Mouse (Mus musculus) right cerebral cortex, adult 18-20 months (tissue): ENCODE data around the gene Glt1d1.
A peak's percentile ranks its signal among the peaks of the same experiment; 100 is the strongest.
"Not testable (repeated sequence)": the region's sequence is repeated elsewhere in the genome, so short reads cannot be mapped to it uniquely, and the experiment has no call there.

Experiments
- DNase-seq: peaks from one replicate; pipeline ENCODE4 v3.0.0; 2022; ENCODE audit warnings: mixed read lengths

Glt1d1 gene

DNA sequence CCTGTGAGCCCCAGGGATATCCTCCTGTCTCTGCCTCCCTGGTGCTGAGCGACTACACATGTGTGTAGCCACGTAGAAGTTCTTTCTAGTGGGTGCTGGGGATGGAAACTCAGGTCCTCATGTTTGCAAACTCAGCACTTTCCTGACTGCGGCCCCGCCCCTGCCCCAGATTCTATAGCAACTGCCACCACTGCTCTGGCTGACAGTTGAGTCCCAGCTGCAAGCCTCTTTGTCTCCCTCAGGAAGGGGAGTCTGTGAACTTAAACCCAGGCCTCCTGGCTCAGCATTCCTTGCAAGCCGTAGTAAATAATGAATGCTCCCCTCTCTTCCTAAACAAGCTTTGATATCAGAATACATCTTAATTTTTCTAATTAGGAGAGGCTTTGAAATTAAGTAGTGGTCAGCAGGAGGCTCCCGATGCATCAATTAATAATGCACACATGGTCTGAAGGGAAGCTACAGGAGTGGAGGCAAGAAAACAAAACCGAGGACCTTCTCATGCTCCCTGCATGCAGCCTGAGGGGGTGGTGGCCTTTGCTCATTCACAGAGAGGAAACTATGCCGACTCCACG, 71.6 kb downstream of the Glt1d1 start:
- DNase-seq, result no peak

DNA sequence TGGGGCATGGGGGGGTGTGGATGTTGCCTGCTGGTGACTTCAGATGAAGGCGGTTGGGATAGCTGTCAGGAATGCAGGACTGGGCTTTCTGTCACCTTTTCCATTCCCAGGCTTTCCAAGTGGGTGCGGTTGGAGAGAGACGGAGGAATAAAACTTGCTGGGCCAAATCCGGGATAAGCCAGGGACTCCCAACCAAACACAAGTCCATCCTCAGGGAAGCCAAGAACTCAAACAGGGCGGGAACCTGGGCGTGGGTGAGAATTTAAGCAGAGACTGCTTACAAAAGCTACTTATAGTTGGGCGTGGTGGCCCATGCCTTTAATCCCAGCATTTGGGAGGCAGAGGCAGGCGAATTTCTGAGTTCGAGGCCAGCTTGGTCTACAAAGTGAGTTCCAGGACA, 73.2 kb downstream of the Glt1d1 start:
- no peak for DNase-seq

DNA sequence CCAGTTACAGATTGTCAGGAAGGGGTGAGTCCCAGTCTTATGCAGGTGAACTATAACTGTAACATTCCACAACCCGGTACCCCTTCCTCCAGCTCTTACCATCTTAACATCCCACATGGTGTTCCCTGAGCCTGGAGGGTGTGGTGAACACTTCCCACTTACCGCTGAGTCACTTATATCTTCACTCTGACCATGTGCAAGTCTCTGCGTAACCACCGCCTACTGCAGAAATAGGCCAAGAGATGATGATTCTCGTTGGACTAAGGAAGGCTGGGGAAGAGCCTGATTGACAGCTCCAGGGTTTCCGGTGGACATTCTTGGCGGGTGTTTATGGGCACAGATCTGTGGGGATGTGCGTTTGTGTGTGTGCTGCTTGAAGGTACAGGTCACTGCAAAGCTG, 73.9 kb downstream of the Glt1d1 start:
- peak; percentile 86 for DNase-seq

GRCm38 (mm10) chr5:127708143-127708542, 76.1 kb downstream of the Glt1d1 start:
- DNase-seq, result peak; percentile 42

DNA sequence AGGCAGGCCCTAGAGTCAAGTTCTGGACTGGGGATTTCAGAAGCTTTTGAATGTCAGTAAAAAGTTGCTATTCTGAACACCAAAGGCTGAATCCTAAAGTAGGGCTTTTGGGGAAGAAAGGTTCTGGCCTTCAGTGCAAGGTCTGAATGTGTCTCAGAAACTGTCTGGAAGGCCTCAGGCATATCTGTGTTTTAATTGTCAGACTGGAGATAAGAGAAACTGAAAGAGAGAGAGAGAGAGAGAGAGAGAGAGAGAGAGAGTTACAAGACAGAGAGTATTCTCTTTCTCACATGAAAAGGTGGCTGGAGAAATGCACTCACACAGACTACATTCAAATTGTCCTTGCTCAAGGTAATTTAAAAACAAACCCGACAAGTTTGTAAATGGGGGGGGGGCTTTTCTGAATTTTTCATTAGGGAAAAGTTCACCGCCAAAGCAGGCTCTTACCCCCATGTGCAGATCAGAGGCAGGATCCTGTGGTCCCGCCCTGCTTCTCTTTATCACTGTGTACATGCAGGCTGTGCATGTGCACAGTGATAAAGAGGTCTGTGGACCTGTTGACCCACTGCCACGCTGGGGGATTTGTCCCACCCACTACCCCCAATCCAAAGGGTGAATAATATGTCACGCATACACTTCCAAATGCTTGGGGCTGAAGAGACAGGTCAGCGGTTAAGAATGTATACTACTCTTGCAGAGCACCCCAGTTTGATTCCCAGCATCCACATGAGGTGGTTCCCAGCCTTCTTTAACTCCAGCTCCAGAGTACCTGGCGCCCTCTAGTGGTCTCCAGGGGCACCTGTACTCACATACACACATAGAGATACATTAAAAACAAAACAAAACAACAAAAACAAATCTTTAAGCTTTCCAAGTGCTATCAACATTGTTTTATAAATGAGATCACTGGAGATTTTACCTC, 83.0 kb downstream of the Glt1d1 start:
- no peak for DNase-seq

DNA sequence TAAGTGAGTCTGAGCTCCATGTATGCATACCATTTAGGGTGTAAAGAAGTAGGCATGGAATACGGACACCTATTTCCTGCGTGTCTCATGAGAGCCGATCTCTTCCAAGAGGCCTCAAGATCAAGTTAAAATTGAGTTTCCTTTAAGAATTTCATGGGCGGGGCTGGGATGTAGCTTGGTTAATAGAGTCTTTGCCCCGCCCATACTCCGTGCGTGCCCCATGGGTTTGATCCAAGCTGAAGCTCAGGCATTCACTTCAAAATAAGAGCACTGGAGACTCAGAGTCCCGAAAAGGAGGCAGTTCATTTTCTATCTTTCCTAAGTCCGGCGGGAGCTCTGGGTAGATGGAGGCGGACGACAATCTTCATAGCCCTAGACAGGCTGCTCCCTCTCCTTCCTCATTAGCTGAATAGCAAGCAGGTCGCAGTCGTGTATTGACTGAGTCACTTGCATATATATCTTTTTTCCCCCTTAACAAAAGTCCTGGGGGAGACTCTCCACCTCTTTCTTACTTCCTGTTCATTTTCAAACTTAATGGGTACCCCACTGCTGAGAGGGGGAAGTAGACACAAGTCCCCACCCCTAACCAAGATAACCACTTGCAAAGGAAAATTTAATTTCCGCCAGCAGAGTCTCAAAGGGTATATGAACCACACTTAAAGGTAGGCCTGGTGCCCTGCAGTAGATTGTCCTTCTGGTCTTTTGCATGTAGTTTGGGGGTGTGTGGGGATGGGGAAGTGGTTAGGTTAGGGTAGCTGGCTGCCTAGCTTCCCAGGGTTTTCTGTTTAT, 88.7 kb downstream of the Glt1d1 start:
- DNase-seq, result no peak

- not testable (repeated sequence) for DNase-seq
These were observed 90.1 kb downstream of the Glt1d1 start for GRCm38 (mm10) chr5:127722171-127722570.

DNA sequence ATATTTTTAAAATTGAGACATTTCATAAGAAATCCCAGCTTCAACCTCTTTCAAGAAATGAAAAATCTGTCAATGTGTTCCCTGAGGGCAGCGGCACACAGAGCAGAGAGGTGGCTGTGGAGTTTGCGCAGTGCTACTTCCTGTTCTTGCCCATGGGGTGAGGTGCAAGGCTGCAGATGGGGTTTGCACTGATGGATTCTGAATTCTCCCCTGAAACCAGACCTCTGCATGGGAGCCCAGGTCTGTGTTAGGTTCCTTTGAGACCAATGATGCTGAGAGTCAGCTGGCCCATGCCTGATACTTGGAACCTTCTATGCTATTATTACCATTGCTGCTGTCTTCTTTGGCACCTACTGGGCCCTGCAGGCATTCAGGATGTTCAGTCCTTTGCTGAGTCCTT, 98.3 kb downstream of the Glt1d1 start:
- DNase-seq, result no peak

- DNase-seq, result peak; percentile 70
These were observed 109.3 kb downstream of the Glt1d1 start for GRCm38 (mm10) chr5:127741331-127741730.

DNA sequence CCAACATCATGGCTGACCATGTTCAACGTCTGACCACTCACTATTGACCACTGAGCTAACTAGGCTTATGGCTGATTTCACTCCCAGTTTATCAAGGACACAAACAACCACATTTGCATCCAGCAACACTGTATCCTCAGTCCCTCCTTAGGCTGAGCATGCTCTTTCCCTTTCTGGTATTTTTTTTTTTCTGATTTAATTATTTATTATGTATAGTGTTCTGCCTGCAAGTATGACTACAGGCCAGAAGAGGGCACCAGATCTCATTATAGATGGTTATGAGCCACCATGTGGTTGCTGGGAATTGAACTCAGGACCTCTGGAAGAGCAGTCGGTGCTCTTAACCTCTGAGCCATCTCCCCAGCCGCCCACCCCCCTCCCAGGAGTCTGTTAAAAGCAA, 117.5 kb downstream of the Glt1d1 start:
- not testable (repeated sequence) for DNase-seq

GRCm38 (mm10) chr5:127751262-127751975, 119.4 kb downstream of the Glt1d1 start:
- DNase-seq, result peak; percentile 9

DNA sequence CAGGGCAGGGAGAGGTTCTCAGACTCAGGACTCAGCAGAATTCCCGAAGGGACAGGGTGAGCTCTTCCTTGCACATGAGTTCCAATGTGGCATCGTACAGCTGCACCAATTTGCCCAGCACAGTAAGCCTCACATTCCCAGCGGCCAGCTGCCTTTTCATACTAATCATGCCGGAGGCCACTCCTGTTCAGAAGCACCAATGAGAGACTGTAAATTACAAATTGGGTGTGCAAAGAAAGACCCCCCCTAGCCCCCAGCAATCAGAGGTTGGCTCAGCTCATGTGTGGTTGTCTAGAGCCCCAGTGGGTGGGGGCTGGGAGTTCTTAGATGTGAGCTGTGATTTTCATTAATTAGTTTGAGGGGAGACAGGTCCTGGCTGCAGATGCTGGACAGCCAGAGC, 123.5 kb downstream of the Glt1d1 start:
- DNase-seq, result no peak

GRCm38 (mm10) chr5:127756011-127756410, 123.9 kb downstream of the Glt1d1 start:
- DNase-seq, result no peak

GRCm38 (mm10) chr5:127756671-127757423, 124.8 kb downstream of the Glt1d1 start:
- DNase-seq, result no peak

DNA sequence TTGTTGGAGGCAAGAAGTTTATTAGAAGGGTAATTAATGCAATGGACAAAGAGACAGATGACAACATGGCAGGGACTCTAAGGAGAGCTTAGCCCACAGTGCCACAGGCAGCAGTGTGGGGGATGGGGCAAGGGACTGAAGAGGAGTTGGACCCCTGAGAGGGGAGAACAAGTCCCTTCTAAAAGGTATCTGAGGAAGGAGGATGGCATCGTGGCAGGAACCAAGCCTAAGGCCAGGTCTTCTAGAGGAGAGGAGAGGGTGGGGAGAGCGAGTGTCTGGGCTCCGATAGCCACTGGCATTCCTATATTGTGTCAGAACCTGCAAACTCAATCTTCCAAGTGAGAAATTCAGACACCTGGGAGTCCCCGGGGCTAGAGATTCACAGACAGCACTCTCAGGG, 126.5 kb downstream of the Glt1d1 start:
- no peak for DNase-seq
